Mouse (Mus musculus) gastrocnemius, postnatal 25 days (tissue): ENCODE results near the gene Syngap1. TPM values are rescaled to one million over a fixed set of nuclear protein-coding genes. Genes with fewer than 3 reads are reported as not detected.
"Not testable (repeated sequence)": the region's sequence is repeated elsewhere in the genome, so short reads cannot be mapped to it uniquely, and the experiment has no call there.

Experiments
- DNase-seq: peaks from one replicate; pipeline ENCODE4 v3.0.0; 2022
- total RNA-seq, 2 experiments: library from RNA; stranded (reverse); gene quantifications; 1 replicate in 1 of 2; 2 replicates in 1 of 2; pipeline ENCODE4 v1.2.3; 2021

The Syngap1 gene
- total RNA-seq, 2 experiments from 2014 or later, result 2.7 to 4.7 TPM

- no peak for DNase-seq
Observed at GRCm38 (mm10) chr17:26956895-26957294, 15.8 kb downstream of the Syngap1 start.

DNA sequence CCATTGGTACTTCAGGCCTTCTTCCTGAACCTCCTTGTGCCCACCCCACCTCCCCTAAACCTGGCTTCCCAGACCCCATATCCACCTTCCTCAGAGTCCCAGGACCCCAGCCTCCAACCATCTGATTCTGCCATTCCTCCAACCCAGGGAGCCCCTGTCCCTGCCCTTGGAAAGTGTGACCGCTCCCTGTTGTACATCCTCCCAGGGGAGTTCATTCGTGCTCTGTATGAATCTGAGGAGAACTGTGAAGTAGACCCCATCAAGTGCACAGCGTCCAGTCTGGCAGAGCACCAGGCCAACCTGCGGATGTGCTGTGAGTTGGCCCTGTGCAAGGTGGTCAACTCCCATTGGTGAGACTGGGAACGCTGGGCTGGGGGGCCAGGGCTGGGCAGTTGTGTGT, 16.8 kb downstream of the Syngap1 start:
- no peak for DNase-seq

DNA sequence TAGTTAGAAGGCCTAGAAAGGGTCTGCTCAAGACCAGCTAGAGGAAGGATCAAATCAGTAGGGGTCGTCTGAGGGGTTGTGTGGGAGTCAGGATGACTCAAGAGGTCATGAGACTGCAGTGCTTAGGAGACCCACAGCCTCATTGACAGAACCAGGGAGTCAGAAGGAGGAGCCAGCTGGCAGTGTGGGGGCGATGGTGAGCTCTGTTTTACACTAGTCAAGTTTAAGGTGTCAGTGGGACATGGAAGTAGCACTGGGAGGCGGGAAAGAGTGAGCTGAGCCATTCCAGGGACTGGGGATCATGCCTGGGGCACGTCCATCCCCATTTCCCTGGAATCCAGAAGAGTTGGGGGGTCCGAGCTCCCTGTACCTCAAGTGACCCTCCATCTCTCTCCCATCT, 17.8 kb downstream of the Syngap1 start:
- DNase-seq, result no peak

- DNase-seq, result no peak
Observed at GRCm38 (mm10) chr17:26959815-26960214, 18.8 kb downstream of the Syngap1 start.

- no peak for DNase-seq
Observed at GRCm38 (mm10) chr17:26961572-26962240, 20.7 kb downstream of the Syngap1 start.

GRCm38 (mm10) chr17:26966993-26967392, 25.9 kb downstream of the Syngap1 start:
- DNase-seq, result no peak

- DNase-seq, result no peak
Observed at GRCm38 (mm10) chr17:26967477-26967876, 26.4 kb downstream of the Syngap1 start.

- DNase-seq, result no peak
Observed at GRCm38 (mm10) chr17:26968200-26968611, 27.2 kb downstream of the Syngap1 start.

DNA sequence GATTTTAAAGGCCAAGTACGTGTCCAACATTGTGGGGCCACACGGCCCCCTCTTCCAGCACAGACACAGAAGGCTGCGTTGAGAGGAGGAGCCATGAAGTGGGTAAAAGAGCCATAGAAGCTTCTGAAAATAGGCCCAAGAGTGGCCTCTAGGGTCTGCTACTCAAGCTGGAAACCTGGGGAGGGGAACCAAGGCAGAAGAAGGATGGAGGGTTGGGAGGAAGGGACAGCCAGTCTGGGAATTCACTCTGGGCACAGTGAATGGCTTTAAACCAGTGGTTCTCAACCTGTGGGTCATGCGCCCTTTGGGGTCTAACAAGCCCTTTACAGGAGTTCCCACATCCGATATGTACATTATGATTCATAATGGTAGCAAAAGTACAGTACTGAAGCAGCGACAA, 28.2 kb downstream of the Syngap1 start:
- no peak for DNase-seq

DNA sequence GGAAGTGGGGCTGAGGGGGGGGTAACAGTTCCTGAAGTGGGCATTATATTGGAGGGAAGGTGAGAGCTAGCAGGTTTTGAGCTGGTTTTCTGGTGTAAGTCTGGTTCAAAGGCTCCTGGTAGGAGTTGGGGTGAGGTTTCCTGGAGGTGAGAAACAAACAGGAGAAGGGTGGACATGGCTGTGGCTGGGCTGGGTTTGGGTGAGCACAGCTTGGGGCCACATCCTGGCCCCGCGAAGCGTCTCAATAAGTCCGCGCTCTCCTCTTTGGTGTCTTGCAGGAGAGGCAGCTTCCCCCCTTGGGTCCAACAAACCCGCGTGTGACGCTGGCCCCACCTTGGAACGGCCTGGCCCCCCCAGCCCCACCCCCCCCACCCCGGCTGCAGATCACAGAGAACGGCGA, 29.2 kb downstream of the Syngap1 start:
- DNase-seq, result no peak

DNA sequence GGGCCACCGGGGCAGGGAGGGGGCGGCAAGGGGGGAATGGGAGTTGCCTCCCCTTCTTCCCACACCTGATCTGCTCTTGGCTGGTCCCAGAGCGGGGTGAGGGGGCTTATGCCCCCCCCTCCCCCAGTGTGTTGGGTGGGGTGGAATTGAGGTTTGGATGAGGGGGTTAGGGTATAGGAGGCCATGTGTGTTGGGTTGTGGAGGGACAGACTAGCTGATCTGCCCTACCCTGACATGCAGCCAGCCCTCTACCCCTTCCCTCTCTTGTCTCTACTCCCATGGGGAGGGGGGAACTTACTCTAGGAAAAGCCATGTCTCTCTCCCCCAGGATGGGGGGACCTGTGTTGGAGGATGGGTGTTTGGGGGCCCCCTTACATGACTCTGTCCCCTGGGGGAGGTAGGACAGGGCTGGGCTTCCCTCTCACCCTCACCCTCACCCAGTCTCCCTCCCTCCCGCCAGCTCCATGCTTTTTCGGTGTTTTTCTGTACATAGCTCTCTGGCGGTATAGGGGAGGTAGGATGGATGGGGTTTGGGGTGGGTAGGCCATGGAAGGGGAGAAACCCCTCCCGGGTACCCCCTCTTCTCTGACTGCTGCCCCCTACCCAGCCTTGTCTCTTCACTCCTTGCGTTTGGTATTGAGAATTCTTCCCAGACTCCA, 30.3 kb downstream of the Syngap1 start:
- DNase-seq, result no peak

DNA sequence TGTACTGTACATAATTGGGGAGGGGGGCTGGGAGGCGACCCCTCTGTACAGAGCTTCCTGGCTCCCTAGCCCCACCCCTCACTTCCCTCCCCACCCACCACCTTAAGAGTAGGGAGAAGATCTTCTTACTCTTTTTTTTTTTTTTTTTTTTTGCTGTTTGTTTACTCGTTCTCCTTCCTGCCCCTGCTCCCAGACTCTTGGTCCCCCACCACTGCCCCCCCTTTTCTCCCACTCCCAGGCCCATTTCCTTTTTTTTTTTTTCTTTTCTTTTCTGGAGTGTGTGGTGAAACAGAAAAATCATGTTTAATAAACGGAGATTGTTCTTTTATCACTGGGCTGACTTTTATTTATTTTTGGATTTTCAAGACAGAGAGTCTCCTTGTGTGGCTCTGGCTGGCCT, 31.1 kb downstream of the Syngap1 start:
- DNase-seq, result no peak

GRCm38 (mm10) chr17:26972703-26973574, 31.9 kb downstream of the Syngap1 start, which contains the start of gene Zbtb9:
TSS of gene Zbtb9 (plus strand) at chr17:26973167.
- DNase-seq, result peak; percentile 97

- DNase-seq, result no peak
Observed at GRCm38 (mm10) chr17:26974547-26974946, 33.5 kb downstream of the Syngap1 start.

- no peak for DNase-seq
Observed at GRCm38 (mm10) chr17:26975415-26975814, 34.4 kb downstream of the Syngap1 start.

GRCm38 (mm10) chr17:26977354-26977753, 36.3 kb downstream of the Syngap1 start:
- DNase-seq, result not testable (repeated sequence)

- DNase-seq, result no peak
Observed at GRCm38 (mm10) chr17:26979426-26979825, 38.4 kb downstream of the Syngap1 start.

- DNase-seq, result no peak
Observed at GRCm38 (mm10) chr17:26981050-26981449, 40.0 kb downstream of the Syngap1 start.

DNA sequence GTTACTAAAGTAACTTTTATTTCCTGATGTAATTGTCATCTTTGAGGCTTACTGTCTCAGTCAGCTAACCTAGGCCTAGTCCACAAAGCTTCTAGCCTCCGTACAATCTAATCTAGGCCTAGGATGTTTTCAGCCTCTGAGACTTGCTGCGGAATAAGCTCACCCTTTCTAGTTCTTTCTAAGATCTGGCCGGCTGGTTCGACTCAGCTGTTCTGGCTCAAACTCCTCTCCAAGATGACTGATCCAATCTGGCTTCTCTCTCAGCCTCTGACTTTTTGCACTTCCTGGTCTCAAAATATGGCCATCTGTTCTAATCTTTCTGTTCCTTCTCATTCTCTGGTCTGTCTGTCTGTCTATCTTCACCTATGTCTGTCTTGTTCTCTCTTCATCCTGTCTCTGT, 42.3 kb downstream of the Syngap1 start:
- no peak for DNase-seq

- no peak for DNase-seq
Observed at GRCm38 (mm10) chr17:26985503-26986179, 44.6 kb downstream of the Syngap1 start.

- DNase-seq, result no peak
Observed at GRCm38 (mm10) chr17:26990521-26990920, 49.5 kb downstream of the Syngap1 start.

DNA sequence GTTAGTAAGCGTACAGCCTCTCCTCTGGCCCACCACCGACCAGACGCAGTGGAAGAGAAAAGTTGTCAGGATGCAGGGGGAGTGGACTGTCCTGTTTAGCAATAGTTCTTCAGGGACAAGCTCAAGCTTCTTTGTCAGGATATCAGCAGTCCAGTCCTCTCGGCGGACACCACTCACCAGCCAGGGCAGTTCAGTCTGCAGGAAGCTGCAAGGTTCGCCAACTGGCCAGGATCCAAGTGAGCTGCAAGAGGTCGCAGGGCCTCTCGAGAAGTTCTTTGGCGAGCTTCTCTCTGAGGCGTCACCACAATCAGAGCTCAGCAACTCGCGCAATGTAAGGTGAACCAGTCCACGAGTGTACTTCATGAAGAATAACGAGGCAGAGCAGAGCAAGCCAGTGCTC, 53.4 kb downstream of the Syngap1 start:
- DNase-seq, result peak; percentile 40
